Mouse (Mus musculus): ENCODE results near the gene Brd7. TPM values are rescaled to one million over a fixed set of nuclear protein-coding genes. Genes with fewer than 3 reads are reported as not detected.

Brd7 gene
- polyA plus RNA-seq, 1 experiment from 2014 or later: 74.2 TPM

DNA sequence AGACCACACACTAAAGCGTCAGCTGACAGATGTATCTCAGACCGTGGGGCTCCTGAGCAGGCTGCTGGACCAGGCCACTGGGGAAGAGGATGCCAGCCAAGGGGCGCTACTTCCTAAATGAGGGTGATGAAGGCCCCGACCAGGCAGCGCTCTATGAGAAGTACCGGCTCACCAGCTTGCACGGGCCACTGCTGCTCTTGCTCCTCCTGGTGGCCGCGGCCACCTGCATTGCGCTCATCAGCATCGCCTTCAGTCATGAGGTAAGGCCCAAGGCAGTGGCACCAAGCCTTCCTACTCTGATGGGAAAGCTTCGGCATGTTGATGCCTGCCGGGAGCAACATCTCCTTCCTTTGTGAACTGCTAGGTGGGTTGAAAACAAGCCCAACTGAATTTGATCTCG, 55.5 kb downstream of the Brd7 start:
- no peaks in the 10 kb centered on the region for H3K27me3 ChIP-seq
- no peak overlapping the region for H3K27ac ChIP-seq
- H3K9me3 ChIP-seq: no peaks in the 10 kb centered on the region

DNA sequence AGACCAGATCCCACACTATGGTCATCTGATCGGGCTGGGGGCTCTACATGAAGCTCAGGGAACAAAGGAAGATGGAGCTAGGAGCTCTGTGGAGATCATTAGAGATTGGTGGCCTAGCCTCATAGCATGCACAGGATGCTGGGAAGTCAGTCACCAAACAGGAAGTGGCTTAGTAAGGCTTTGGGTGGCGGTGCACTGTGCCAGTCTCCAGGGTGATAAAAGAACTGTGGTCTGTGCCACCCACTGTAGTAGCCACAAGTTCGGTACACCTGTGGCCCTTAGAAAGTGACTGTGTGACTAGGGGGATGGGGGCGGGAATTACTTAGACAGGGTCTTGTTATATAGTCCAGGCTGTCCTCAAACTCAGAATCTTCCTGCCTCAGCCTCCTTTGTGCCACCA, 56.2 kb downstream of the Brd7 start:
- no peak overlapping the region for H3K4me2 ChIP-seq
- peaks cover 8% of the 10 kb centered on the region; the same call in 1 of the 2 replicates for H3K4me1 ChIP-seq
- H3K9ac ChIP-seq: no peak overlapping the region
- H3K36me3 ChIP-seq: no peaks in the 10 kb centered on the region
- no peak overlapping the region for H3K27ac ChIP-seq
- ATAC-seq (ENCODE audit: borderline replicate concordance, extremely low read depth, low FRiP score, low TSS enrichment): no peak
- WGBS: 84% methylated on average over 4 of the region's 4 CpGs
- no peaks in the 10 kb centered on the region for H3K9me3 ChIP-seq
- no peaks in the 10 kb centered on the region for H3K27me3 ChIP-seq
- H3K4me3 ChIP-seq: no peak overlapping the region

More for the DNA sequence above, 55.5 kb downstream of the Brd7 start:
- no peak overlapping the region for H3K4me2 ChIP-seq
- H3K4me1 ChIP-seq: peaks cover 8% of the 10 kb centered on the region; the same call in 1 of the 2 replicates
- no peak overlapping the region for H3K4me3 ChIP-seq
- no peak for ATAC-seq (ENCODE audit: borderline replicate concordance, extremely low read depth, low FRiP score, low TSS enrichment)
- no peaks in the 10 kb centered on the region for H3K36me3 ChIP-seq
- H3K9ac ChIP-seq: no peak overlapping the region
- WGBS: 62% methylated on average over 14 of the region's 14 CpGs

DNA sequence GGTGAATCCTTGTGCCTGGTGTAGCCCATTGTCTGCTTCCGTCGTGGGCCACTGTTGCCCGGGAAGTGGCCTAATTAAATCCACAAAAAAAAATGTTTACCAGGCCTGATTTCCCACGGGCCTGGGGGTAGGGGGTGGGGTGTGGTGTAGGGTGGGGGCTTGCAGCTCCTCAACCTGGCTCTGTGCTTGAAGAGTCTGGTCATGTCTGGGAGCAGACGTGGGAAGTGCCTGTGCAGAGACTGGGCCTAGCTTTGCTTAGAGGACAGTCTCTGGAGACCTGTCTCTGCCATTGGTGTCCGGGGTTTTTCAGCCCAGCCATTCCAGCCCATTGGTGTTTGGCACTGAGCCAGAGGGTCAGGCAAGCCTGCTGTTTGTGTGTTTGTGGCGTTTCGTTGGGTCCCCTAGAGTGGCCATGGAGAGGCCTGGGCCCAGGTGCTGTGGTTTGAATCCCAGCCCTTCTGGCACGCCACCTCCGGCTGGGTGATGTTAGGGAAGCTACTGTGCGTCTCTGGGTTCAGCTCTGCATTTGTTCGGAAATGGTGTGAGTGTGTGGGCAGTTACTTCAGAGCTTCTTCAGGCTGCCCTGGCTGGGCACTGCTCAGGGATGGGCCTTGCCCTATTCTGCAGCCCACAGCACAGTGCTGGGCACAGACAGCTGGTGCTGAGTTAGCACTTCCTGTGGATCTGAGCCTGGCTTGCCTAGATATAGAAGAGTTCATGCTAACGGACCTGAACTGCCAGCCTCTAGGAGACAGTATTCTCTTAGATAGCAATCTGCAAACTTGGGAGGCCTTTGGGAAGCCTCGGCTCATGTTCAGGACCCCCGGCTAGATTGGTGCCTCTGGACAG, 60.2 kb downstream of the Brd7 start:
- H3K4me1 ChIP-seq: peaks cover 15% of the 10 kb centered on the region; the same call in 1 of the 2 replicates
- H3K9ac ChIP-seq: no peak overlapping the region
- H3K27ac ChIP-seq: no peak overlapping the region
- ATAC-seq (ENCODE audit: borderline replicate concordance, extremely low read depth, low FRiP score, low TSS enrichment): 0 out of 2 replicates have a peak, but pooled peaks have one; percentile 20
- no peak overlapping the region for H3K4me3 ChIP-seq
- no peaks in the 10 kb centered on the region for H3K27me3 ChIP-seq
- H3K4me2 ChIP-seq: no peak overlapping the region
- no peaks in the 10 kb centered on the region for H3K9me3 ChIP-seq
- no peaks in the 10 kb centered on the region for H3K36me3 ChIP-seq
- WGBS: 63% methylated on average over 15 of the region's 15 CpGs

DNA sequence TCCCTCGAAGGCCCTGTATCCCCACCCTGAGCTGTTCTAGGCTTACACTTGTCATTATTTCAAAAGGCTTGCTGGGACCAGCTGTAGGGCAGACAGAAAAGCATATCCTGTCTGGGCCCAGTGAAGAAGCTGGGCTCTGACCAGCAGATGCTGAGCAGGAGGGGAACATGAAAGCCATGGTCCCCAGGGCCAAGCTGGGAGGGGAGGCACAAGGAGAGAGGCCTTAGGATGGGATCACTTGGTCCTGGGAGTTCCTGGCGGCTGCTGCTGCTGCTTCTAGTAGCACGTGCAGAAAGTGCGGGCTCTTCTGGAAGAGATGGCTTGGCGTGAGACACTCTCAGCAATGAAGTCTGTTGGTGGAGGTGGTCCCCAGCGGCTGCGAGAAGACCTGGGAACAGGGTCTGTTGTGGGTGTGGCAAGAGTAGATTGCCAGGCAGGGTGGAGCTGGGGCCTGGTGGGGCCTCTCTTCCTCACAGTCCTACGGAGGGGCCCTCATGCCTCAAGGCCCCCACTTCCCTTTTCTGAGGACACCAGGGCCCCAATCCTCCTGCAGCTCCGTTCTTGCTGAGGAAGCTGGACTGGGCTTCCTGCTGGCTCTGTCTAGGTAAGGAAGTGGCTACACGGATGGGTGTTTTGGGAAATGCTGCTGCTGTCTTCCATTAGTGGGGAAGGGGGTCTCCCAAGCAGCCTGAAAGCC, 61.9 kb downstream of the Brd7 start:
- Histone ChIP-seq H3K9me3 (no peaks in the 10 kb centered on the region), H3K27me3 (no peaks in the 10 kb centered on the region), H3K27ac (no peak overlapping the region), H3K4me3 (no peak overlapping the region), H3K9ac (no peak overlapping the region), H3K36me3 (no peaks in the 10 kb centered on the region), H3K4me2 (no peak overlapping the region), H3K4me1 (peaks cover 15% of the 10 kb centered on the region; the same call in 1 of the 2 replicates)
- 67% methylated on average over 10 of the region's 10 CpGs for whole genome bisulfite sequencing
- ATAC-seq (ENCODE audit: borderline replicate concordance, extremely low read depth, low FRiP score, low TSS enrichment): no peak

DNA sequence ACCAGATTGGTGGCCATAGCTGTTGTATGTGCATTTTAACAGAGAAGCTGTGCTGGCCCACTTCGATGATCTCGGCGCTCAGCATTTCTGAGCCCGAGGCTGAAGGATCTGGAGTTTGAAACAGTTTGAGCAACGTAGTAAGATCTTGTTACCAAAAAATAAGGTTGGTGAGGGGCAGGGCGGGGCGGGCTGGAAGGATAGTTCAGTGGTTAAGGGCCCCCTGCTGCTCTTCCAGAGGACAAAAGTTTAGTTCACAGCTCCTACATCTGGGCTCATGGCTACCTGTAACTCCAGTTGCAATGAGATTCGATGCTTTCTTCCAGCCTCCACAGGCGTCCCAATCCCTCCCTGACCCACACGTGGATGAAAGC, 63.3 kb downstream of the Brd7 start:
- Histone ChIP-seq H3K4me1 (peaks cover 15% of the 10 kb centered on the region; the same call in 1 of the 2 replicates), H3K4me3 (no peak overlapping the region), H3K9ac (no peak overlapping the region), H3K27me3 (no peaks in the 10 kb centered on the region), H3K4me2 (no peak overlapping the region), H3K9me3 (no peaks in the 10 kb centered on the region), H3K27ac (no peak overlapping the region), H3K36me3 (no peaks in the 10 kb centered on the region)
- ATAC-seq (ENCODE audit: borderline replicate concordance, extremely low read depth, low FRiP score, low TSS enrichment): no peak
- 86% methylated on average over 10 of the region's 10 CpGs for WGBS

DNA sequence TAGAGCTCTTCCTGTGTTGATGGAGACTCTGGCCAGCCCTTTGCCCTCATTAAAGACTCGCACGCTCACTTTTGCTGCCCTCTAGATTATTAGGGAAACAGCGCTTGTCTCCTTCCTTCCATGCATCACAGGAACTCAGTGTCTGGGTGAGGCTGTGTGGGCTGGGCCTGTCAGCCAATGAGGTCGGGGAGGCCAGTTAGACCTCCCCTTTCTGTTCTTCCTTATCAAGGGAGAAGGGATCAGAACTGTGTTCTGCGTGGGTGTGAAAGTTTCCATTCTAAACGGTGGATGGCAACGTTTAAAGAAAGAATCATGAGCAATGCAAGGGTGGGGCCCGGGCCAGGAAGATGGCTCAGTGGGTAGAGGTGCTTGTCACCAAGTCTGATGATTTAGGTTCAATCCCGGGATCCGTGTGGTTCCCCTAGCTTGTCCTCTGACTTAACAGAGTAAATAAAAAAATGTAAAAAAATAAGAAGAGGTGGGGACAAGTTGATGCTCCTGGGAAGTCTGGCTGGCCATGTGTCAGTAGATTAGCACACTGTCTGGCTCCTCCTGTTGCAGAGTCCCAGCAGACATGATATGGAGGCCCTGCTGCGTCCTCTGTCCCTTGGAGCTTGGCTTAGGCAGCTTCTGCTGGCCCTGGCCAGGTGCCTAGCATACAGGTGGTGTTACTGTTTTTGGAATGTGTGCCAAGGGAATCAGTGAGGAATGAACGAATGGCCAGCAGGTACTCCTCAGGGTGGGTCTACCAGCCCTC, 63.8 kb downstream of the Brd7 start:
- ATAC-seq (ENCODE audit: borderline replicate concordance, extremely low read depth, low FRiP score, low TSS enrichment): peak; percentile 13; the same call in 1 of the 2 replicates
- WGBS: 41% methylated on average over 12 of the region's 12 CpGs
- Histone ChIP-seq H3K27ac (no peak overlapping the region), H3K4me1 (peaks cover 15% of the 10 kb centered on the region; the same call in 1 of the 2 replicates), H3K27me3 (no peaks in the 10 kb centered on the region), H3K9me3 (no peaks in the 10 kb centered on the region), H3K4me2 (no peak overlapping the region), H3K36me3 (no peaks in the 10 kb centered on the region), H3K4me3 (no peak overlapping the region), H3K9ac (no peak overlapping the region)

DNA sequence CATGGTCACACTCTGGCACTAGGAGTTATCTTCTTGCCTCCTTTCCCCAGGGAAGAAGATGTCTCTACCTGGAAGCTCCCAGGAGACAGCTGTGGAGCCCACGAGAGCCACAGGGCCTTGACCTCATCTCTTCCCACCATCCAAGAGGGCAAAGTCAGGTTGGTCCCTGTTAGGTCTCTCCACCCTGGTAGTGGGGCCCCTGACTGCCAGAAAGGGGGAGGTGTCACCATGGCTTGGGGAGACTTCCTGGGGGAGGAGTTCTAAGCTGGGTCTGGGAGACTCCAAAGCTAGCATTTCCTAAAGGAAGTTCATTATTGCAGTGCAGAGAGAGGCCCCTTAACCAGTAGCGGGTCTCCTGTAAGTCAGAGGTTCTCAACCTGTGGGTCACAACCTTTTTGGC, 67.0 kb downstream of the Brd7 start:
- no peak overlapping the region for H3K27ac ChIP-seq
- H3K9ac ChIP-seq: no peak overlapping the region
- no peak for ATAC-seq (ENCODE audit: borderline replicate concordance, extremely low read depth, low FRiP score, low TSS enrichment)
- no peak overlapping the region for H3K4me3 ChIP-seq
- no peaks in the 10 kb centered on the region for H3K36me3 ChIP-seq
- H3K4me1 ChIP-seq: 0 out of 2 replicates have a peak, but pooled peaks cover 7% of the 10 kb centered on the region
- no peaks in the 10 kb centered on the region for H3K27me3 ChIP-seq
- H3K9me3 ChIP-seq: no peaks in the 10 kb centered on the region
- 78% methylated on average over 2 of the region's 2 CpGs for WGBS
- no peak overlapping the region for H3K4me2 ChIP-seq

DNA sequence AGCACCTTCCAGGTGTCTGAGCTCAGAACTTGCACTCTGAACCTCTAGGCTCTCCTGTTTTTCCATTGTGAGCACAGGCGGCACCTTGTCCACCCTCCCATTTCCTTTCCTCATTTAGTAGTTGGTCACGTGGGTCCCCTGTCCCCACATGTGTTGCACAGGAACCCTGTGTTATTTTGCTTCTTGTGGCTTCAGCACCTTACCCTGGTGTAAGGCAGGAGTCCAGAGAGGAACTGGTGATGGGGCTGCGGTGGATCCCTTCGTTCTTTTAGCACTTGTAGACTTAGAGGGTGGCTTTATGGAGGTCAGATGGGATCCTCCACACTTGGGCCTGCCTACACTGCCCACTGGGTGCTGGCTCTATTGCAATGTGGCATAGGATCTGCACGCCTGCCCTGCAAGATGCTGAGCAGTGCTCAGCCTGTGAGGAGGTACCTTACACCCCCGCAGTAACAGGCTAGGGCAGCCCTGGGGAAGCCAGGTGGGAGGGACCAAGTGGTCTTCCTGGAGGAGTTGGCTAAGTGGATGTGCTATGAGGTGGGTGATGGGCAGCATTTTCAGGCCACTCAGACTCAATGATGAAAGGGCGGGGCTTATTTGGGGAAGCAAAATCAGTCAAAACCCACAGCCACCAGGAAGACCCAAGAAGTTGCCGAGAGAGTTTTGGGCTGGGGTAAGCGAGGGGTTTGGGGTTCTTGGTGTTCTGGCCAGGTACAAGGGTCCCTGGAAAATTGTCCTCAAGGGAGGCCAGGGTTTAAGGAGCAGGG, 68.2 kb downstream of the Brd7 start:
- Histone ChIP-seq H3K9me3 (no peaks in the 10 kb centered on the region), H3K4me3 (no peak overlapping the region), H3K4me2 (no peak overlapping the region), H3K4me1 (peaks cover 11% of the 10 kb centered on the region; the same call in 1 of the 2 replicates), H3K9ac (no peak overlapping the region), H3K27me3 (no peaks in the 10 kb centered on the region), H3K27ac (no peak overlapping the region), H3K36me3 (no peaks in the 10 kb centered on the region)
- WGBS: 85% methylated on average over 9 of the region's 9 CpGs
- no peak for ATAC-seq (ENCODE audit: borderline replicate concordance, extremely low read depth, low FRiP score, low TSS enrichment)

DNA sequence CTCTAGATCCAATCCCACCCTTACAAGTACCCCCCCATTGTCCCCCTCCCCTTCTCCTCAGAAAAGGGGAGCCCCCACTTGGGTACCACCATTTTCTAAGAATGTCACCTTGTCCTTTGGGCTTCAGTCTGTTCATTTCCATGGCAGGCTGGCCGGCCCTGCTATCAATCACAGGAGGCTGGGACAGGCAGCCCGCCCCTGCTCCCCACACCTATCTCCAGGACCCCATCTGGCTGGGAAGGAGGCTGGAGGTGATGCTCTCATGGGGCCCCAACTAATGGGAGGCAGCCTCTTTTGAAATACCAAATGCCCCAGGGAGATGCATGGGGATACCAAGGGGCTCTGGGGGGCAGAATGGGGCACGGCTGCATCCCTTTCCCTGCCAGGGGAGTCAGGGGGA, 69.1 kb downstream of the Brd7 start:
- 85% methylated on average over 3 of the region's 3 CpGs for WGBS
- ATAC-seq (ENCODE audit: borderline replicate concordance, extremely low read depth, low FRiP score, low TSS enrichment): no peak
- Histone ChIP-seq H3K4me1 (peaks cover 14% of the 10 kb centered on the region), H3K36me3 (no peaks in the 10 kb centered on the region), H3K27ac (no peak overlapping the region), H3K4me3 (no peak overlapping the region), H3K9ac (no peak overlapping the region), H3K27me3 (no peaks in the 10 kb centered on the region), H3K4me2 (no peak overlapping the region), H3K9me3 (no peaks in the 10 kb centered on the region)

DNA sequence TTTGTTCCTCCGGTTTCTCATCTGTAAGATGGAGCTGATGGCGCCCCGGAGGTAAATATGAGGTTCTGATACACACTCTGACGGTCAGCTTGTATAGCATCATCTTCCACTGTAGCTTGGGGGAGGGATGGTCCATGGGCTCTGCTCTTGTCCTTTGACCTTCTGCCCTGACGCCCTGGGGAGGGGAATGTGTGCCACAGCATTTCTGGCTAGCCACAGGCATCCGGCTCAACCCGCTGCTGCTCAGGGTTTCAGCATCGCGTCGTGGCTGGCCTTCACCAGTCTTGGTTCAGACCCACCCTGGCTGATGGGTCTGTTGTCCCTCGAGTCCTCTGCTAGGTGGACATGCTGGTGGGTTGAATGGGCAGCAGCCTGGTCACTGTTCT, 70.7 kb downstream of the Brd7 start:
- H3K4me3 ChIP-seq: no peak overlapping the region

More for the DNA sequence above, 70.7 kb downstream of the Brd7 start:
- no peaks in the 10 kb centered on the region for H3K36me3 ChIP-seq
- no peak for ATAC-seq (ENCODE audit: borderline replicate concordance, extremely low read depth, low FRiP score, low TSS enrichment)
- H3K4me1 ChIP-seq: peaks cover 19% of the 10 kb centered on the region
- no peak overlapping the region for H3K4me2 ChIP-seq
- no peaks in the 10 kb centered on the region for H3K27me3 ChIP-seq
- no peak overlapping the region for H3K27ac ChIP-seq
- no peaks in the 10 kb centered on the region for H3K9me3 ChIP-seq
- no peak overlapping the region for H3K9ac ChIP-seq
- WGBS: 92% methylated on average over 11 of the region's 11 CpGs
